Mouse (Mus musculus): ENCODE data around the gene Olfr1349.

Gene Olfr1349

GRCm38 (mm10) chr7:6522850-6523249 is at the start of gene Olfr1349:
Gene Olfr1349 (minus strand): TSS chr7:6522950.
- DNase-seq (ENCODE audit: low spot score), result no peak

- no peak for DNase-seq (ENCODE audit: low spot score)
Measured at GRCm38 (mm10) chr7:6564541-6564940, 41.8 kb upstream of the Olfr1349 start, which contains the start of gene Olfr1350. Gene Olfr1350 (plus strand): TSS chr7:6564841.

GRCm38 (mm10) chr7:6526141-6526540 is 3.4 kb upstream of the Olfr1349 start:
- no peak for DNase-seq (ENCODE audit: low spot score)

- no peak for DNase-seq (ENCODE audit: low spot score)
Measured at GRCm38 (mm10) chr7:6525001-6525400, 2.3 kb upstream of the Olfr1349 start.

GRCm38 (mm10) chr7:6521666-6522065 is 1.1 kb downstream of the Olfr1349 start:
- DNase-seq (ENCODE audit: low spot score), result no peak

- DNase-seq (ENCODE audit: low spot score), result no peak
Measured at GRCm38 (mm10) chr7:6508648-6509047, 14.1 kb downstream of the Olfr1349 start, which contains the start of gene Olfr1348. Gene Olfr1348 (minus strand): TSS chr7:6508748.

- no peak for DNase-seq (ENCODE audit: low spot score)
Measured at GRCm38 (mm10) chr7:6499655-6500054, 23.1 kb downstream of the Olfr1349 start, which contains the start of gene Olfr1347. Gene Olfr1347 (minus strand): TSS chr7:6499755.

GRCm38 (mm10) chr7:6486841-6487240 is 35.9 kb downstream of the Olfr1349 start, which contains the start of gene Olfr5:
Gene Olfr5 (minus strand): TSS chr7:6486941.
- no peak for DNase-seq (ENCODE audit: low spot score)

GRCm38 (mm10) chr7:6477633-6478032 is 45.1 kb downstream of the Olfr1349 start:
- DNase-seq (ENCODE audit: low spot score), result peak; percentile 6

- DNase-seq (ENCODE audit: low spot score), result no peak
Measured at GRCm38 (mm10) chr7:6466951-6467350, 55.8 kb downstream of the Olfr1349 start, which contains the start of gene Olfr1346. Gene Olfr1346 (plus strand): TSS chr7:6467101.
